Mouse (Mus musculus) neural tube, embryonic 13.5 days (tissue): Measurements from ENCODE around the gene Alms1. TPM values are rescaled to one million over a fixed set of nuclear protein-coding genes. Genes with fewer than 3 reads are reported as not detected.

ENCODE experiments used
- microRNA-seq: library from miRNA; unstranded; fragments of <30 nt; microRNA quantifications from one replicate; pipeline ENCODE4, GENCODE M21; 2016
- polyA plus RNA-seq: library from polyadenylated mRNA; unstranded; fragments of >200 nt; fragmentation: Nextera tagmentation; extraction: Ambion mirVana; gene quantifications from 2 replicates; pipeline ENCODE4 v1.2.1, GENCODE M21; 2015

Gene Alms1
- polyA plus RNA-seq, 1 experiment from 2014 or later: 4.4 TPM

Small RNAs within 50 kb of the gene (microRNA-seq; reads per million reads assigned to microRNA genes)
- gene Gm27317: not detected

Other genes with a start within 250 kb of the Alms1 start
- gene Rab11fip5, start 212.9 kb upstream of the Alms1 start, polyA plus RNA-seq: 13.2 and 15.1 TPM in 2 replicates
- not detected in 2 replicates for gene Noto, start 163.6 kb upstream of the Alms1 start, polyA plus RNA-seq
- 54.0 and 61.6 TPM in 2 replicates for gene Smyd5, start 155.5 kb upstream of the Alms1 start, polyA plus RNA-seq
- gene Cct7, start 136.0 kb upstream of the Alms1 start, polyA plus RNA-seq: 564 and 592 TPM in 2 replicates
- 24.4 and 25.0 TPM in 2 replicates for gene Pradc1, start 135.6 kb upstream of the Alms1 start, polyA plus RNA-seq
- gene Fbxo41, start 84.5 kb upstream of the Alms1 start, polyA plus RNA-seq: 4.8 TPM in 2 replicates
- gene Egr4, start 73.9 kb upstream of the Alms1 start, polyA plus RNA-seq: not detected in 2 replicates
- not detected in 2 replicates for gene Nat8f7, start 125.7 kb downstream of the Alms1 start, polyA plus RNA-seq
- 0.20 TPM in 1 of 2 replicates, not detected in the other for gene Nat8f3, start 178.2 kb downstream of the Alms1 start, polyA plus RNA-seq
- not detected in 2 replicates for gene Nat8f6, start 233.4 kb downstream of the Alms1 start, polyA plus RNA-seq
- gene Nat8f5, start 233.4 kb downstream of the Alms1 start, polyA plus RNA-seq: 0.20 TPM in 1 of 2 replicates, not detected in the other
- gene Nat8, start 244.6 kb downstream of the Alms1 start, polyA plus RNA-seq: not detected in 2 replicates